Mouse (Mus musculus) cerebellum, adult 2 months (tissue): ENCODE results near the gene Sord.
A peak's percentile ranks its signal among the peaks of the same experiment; 100 is the strongest.

Experiments
- CTCF ChIP-seq: fragments of 200-500 bp; IDR thresholded peaks from 2 replicates; pipeline ENCODE4 v1.5.1; 2011; ENCODE audit warnings: low read depth, mild to moderate bottlenecking, control low read depth, low read length, moderate library complexity, borderline replicate concordance; ENCODE audit not compliant: insufficient read depth
- POLR2A ChIP-seq: fragments of 200-500 bp; IDR thresholded peaks from 2 replicates; pipeline ENCODE4 v1.6.1; 2011; ENCODE audit warnings: low read length, control low read depth, borderline replicate concordance; ENCODE audit not compliant: insufficient read depth

DNA sequence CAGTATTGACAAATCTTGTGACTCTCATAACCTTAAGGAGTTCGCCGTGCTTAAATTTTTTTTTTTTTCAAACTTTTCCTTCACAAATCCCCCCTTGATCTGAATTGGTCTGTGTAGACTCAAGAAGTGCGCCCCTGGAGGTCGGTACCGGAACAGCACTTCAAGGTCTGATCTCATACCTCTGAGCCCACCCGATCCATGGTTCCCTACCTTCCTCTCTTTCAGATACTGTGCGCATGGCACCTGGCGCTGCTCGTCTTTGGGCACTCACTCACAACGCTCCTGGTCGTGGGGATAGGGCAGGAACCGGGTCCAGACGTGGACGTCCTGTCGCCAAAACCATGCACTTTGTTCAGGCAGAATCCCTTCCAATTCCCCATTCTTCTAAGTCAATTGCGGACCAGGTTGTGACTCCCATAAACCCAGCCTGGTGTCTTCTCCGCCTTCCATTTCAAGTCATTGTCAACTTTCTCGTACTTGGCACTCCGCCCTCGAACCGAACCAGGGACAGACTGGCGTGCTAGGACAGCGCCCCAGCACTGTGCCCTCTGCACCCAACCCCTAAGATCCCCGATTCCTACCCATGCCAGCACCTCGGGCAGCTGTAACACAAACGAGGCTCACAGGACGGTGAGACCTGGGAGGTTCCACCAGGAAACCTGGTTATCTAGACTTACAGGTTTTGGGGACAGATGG lies 78.3 kb downstream of the Sord start:
- peak; percentile 72 for TF ChIP-seq CTCF
- TF ChIP-seq POLR2A = no peak
